Mouse (Mus musculus) thymus, postnatal 14 days (tissue): ENCODE measurements around the gene Wdr24.
A peak's percentile ranks its signal among the peaks of the same experiment; 100 is the strongest.
"Not testable (repeated sequence)": the region's sequence is repeated elsewhere in the genome, so short reads cannot be mapped to it uniquely, and the experiment has no call there.

Source experiments
- DNase-seq: peaks from one replicate; pipeline ENCODE4 v3.0.0; 2021

Wdr24 gene

GRCm38 (mm10) chr17:25861704-25862612, 38.5 kb downstream of the Wdr24 start:
- no peak for DNase-seq

- no peak for DNase-seq
Measured at GRCm38 (mm10) chr17:25863681-25864080, 40.3 kb downstream of the Wdr24 start.

- DNase-seq: no peak
Measured at GRCm38 (mm10) chr17:25864311-25864710, 40.9 kb downstream of the Wdr24 start.

- DNase-seq: no peak
Measured at GRCm38 (mm10) chr17:25865288-25865687, 41.9 kb downstream of the Wdr24 start.

- no peak for DNase-seq
Measured at GRCm38 (mm10) chr17:25866172-25866571, 42.7 kb downstream of the Wdr24 start.

GRCm38 (mm10) chr17:25867509-25867835, 44.0 kb downstream of the Wdr24 start:
- DNase-seq: peak; percentile 57

- no peak for DNase-seq
Measured at GRCm38 (mm10) chr17:25867836-25868600, 44.6 kb downstream of the Wdr24 start.

- peak; percentile 79 for DNase-seq
Measured at GRCm38 (mm10) chr17:25868601-25869191, 45.3 kb downstream of the Wdr24 start, which contains the start of gene Mcrip2. TSS of gene Mcrip2 (minus strand) at chr17:25868764.

- DNase-seq: no peak
Measured at GRCm38 (mm10) chr17:25869498-25869897, 46.1 kb downstream of the Wdr24 start.

- no peak for DNase-seq
Measured at GRCm38 (mm10) chr17:25869954-25870353, 46.5 kb downstream of the Wdr24 start.

- not testable (repeated sequence) for DNase-seq
Measured at GRCm38 (mm10) chr17:25871566-25871965, 48.1 kb downstream of the Wdr24 start.

- no peak for DNase-seq
Measured at GRCm38 (mm10) chr17:25872676-25873075, 49.2 kb downstream of the Wdr24 start.

- DNase-seq: no peak
Measured at GRCm38 (mm10) chr17:25873405-25874147, 50.1 kb downstream of the Wdr24 start.

- no peak for DNase-seq
Measured at GRCm38 (mm10) chr17:25874148-25874720, 50.8 kb downstream of the Wdr24 start.

GRCm38 (mm10) chr17:25874721-25875170, 51.3 kb downstream of the Wdr24 start, which contains the start of gene Mettl26:
TSS of gene Mettl26 (plus strand) at chr17:25875074.
- peak; percentile 95 for DNase-seq

GRCm38 (mm10) chr17:25875171-25876136, 52.0 kb downstream of the Wdr24 start:
- peak; percentile 89 for DNase-seq

- no peak for DNase-seq
Measured at GRCm38 (mm10) chr17:25876347-25876915, 53.0 kb downstream of the Wdr24 start.

- DNase-seq: no peak
Measured at GRCm38 (mm10) chr17:25877025-25877424, 53.6 kb downstream of the Wdr24 start.

- DNase-seq: no peak
Measured at GRCm38 (mm10) chr17:25877741-25878610, 54.5 kb downstream of the Wdr24 start.
